Mouse (Mus musculus) forebrain, embryonic 14.5 days (tissue): ENCODE measurements at regions not wholly inside any gene's neighbourhood (a gene's known extent, or its start where the extent isn't known, plus 50 kb on each side); places are given as distances from the start of the nearest gene placed in this dataset.
"Not testable (repeated sequence)": the region's sequence is repeated elsewhere in the genome, so short reads cannot be mapped to it uniquely, and the experiment has no call there.

Source experiments
- ATAC-seq: fragments of 200-750 bp; cut with Nextera tagmentation; 2 replicates; pipeline ENCODE4 v1.8.0; 2017; ENCODE audit warnings: mild to moderate bottlenecking, moderate library complexity
- DNase-seq: peaks from one replicate; pipeline ENCODE4 v3.0.0-alpha.2; 2015; ENCODE audit warnings: low spot score
- H3K27ac ChIP-seq: fragments of 300-500 bp; sonication (generic); 2 replicates; pipeline ENCODE4 v1.5.1; 2014; ENCODE audit warnings: low read depth, mild to moderate bottlenecking, control low read depth, low read length, moderate library complexity
- H3K27me3 ChIP-seq: fragments of 300-500 bp; sonication (generic); replicated peaks from 2 replicates; pipeline ENCODE4 v1.6.1; 2014; ENCODE audit warnings: low read length, control low read depth, mixed read lengths; ENCODE audit not compliant: control insufficient read depth, insufficient read depth
- H3K36me3 ChIP-seq: fragments of 300-500 bp; sonication (generic); 2 replicates; pipeline ENCODE4 v1.6.1; 2014; ENCODE audit warnings: low read length, control low read depth; ENCODE audit not compliant: control insufficient read depth, insufficient read depth
- H3K4me1 ChIP-seq: fragments of 300-500 bp; sonication (generic); 2 replicates; pipeline ENCODE4 v1.6.1; 2014; ENCODE audit warnings: antibody characterized with exemption, low read length, control low read depth; ENCODE audit not compliant: control insufficient read depth, insufficient read depth
- H3K4me2 ChIP-seq: fragments of 300-500 bp; sonication (generic); 2 replicates; pipeline ENCODE4 v1.6.1; 2014; ENCODE audit warnings: mild to moderate bottlenecking, control low read depth, low read length
- H3K4me3 ChIP-seq: fragments of 300-500 bp; sonication (generic); 2 replicates; pipeline ENCODE4 v1.5.1; 2014; ENCODE audit warnings: low read depth, low read length, control low read depth
- H3K9ac ChIP-seq: fragments of 300-500 bp; sonication (generic); 2 replicates; pipeline ENCODE4 v1.6.1; 2014; ENCODE audit warnings: mild to moderate bottlenecking, low read length, control low read depth, moderate library complexity
- H3K9me3 ChIP-seq: fragments of 300-500 bp; sonication (generic); replicated peaks from 2 replicates; pipeline ENCODE4 v1.6.1; 2016; ENCODE audit warnings: low read length, control low read depth, mixed read lengths; ENCODE audit not compliant: control insufficient read depth
- WGBS: fragments of 180-500 bp; shearing (Covaris S2); extraction: QIAGEN DNeasy Blood & Tissue Kit; methylation state at CpG from one replicate; pipeline ENCODE4 v1.1.7; 2014; 5-methylcytosine and 5-hydroxymethylcytosine counted together

- H3K36me3 ChIP-seq = no peaks in the 10 kb centered on the region
- DNase-seq (no peak), ATAC-seq (no peak)
- H3K9me3 ChIP-seq = no peaks in the 10 kb centered on the region
- no peak overlapping the region for H3K27ac ChIP-seq
- no peaks in the 10 kb centered on the region for H3K27me3 ChIP-seq
- H3K9ac ChIP-seq = no peak overlapping the region
- 67% methylated on average over 2 of the region's 2 CpGs for WGBS
- H3K4me2 ChIP-seq = no peak overlapping the region
- no peak overlapping the region for H3K4me3 ChIP-seq
- H3K4me1 ChIP-seq = no peaks in the 10 kb centered on the region
Measured at GRCm38 (mm10) chr5:77916375-77916774, 508.5 kb upstream of the Igfbp7 start.

GRCm38 (mm10) chr5:77909218-77909617 lies 501.4 kb upstream of the Igfbp7 start:
- no peak for ATAC-seq

GRCm38 (mm10) chr5:77892024-77892423 lies 484.2 kb upstream of the Igfbp7 start:
- not testable (repeated sequence) for DNase-seq, H3K4me3 ChIP-seq, H3K9me3 ChIP-seq, H3K36me3 ChIP-seq, H3K27me3 ChIP-seq, H3K27ac ChIP-seq, H3K4me1 ChIP-seq, H3K4me2 ChIP-seq, ATAC-seq, H3K9ac ChIP-seq
- WGBS = 94% methylated on average over 2 of the region's 2 CpGs

More at GRCm38 (mm10) chr5:77909218-77909617, 501.4 kb upstream of the Igfbp7 start:
- no peak overlapping the region for H3K4me2 ChIP-seq
- no peaks in the 10 kb centered on the region for H3K4me1 ChIP-seq
- no peaks in the 10 kb centered on the region for H3K27me3 ChIP-seq
- H3K9me3 ChIP-seq = no peaks in the 10 kb centered on the region
- 57% methylated on average over 6 of the region's 6 CpGs for WGBS
- no peaks in the 10 kb centered on the region for H3K36me3 ChIP-seq
- H3K27ac ChIP-seq = no peak overlapping the region
- DNase-seq = peak; percentile 28
- H3K9ac ChIP-seq = no peak overlapping the region
- H3K4me3 ChIP-seq = no peak overlapping the region

GRCm38 (mm10) chr5:77888534-77888933 lies 480.7 kb upstream of the Igfbp7 start:
- Histone ChIP-seq H3K36me3 (no peaks in the 10 kb centered on the region), H3K4me3 (no peak overlapping the region), H3K9ac (no peak overlapping the region), H3K4me1 (no peaks in the 10 kb centered on the region), H3K27ac (no peak overlapping the region), H3K27me3 (no peaks in the 10 kb centered on the region), H3K9me3 (no peaks in the 10 kb centered on the region), H3K4me2 (no peak overlapping the region)
- DNase-seq (peak; percentile 94), ATAC-seq (peak; percentile 92)
- WGBS = 55% methylated on average over 9 of the region's 9 CpGs

GRCm38 (mm10) chr5:77871403-77871802 lies 463.6 kb upstream of the Igfbp7 start:
- Histone ChIP-seq H3K27me3 (no peaks in the 10 kb centered on the region), H3K9me3 (no peaks in the 10 kb centered on the region), H3K9ac (no peak overlapping the region), H3K4me2 (no peak overlapping the region), H3K4me1 (no peaks in the 10 kb centered on the region), H3K36me3 (no peaks in the 10 kb centered on the region), H3K4me3 (no peak overlapping the region), H3K27ac (no peak overlapping the region)
- DNase-seq (no peak), ATAC-seq (no peak)
- 86% methylated on average over 5 of the region's 5 CpGs for WGBS

- H3K4me2 ChIP-seq = no peak overlapping the region
- ATAC-seq (peak; percentile 26; the same call in 1 of the 2 replicates), DNase-seq (peak; percentile 50)
- H3K4me3 ChIP-seq = no peak overlapping the region
- WGBS = 34% methylated on average over 7 of the region's 7 CpGs
- H3K4me1 ChIP-seq = no peaks in the 10 kb centered on the region
- H3K27me3 ChIP-seq = no peaks in the 10 kb centered on the region
- H3K36me3 ChIP-seq = no peaks in the 10 kb centered on the region
- H3K27ac ChIP-seq = no peak overlapping the region
- H3K9ac ChIP-seq = no peak overlapping the region
- no peaks in the 10 kb centered on the region for H3K9me3 ChIP-seq
Measured at GRCm38 (mm10) chr5:77865342-77865741, 457.5 kb upstream of the Igfbp7 start.

- Histone ChIP-seq H3K9ac (no peak overlapping the region), H3K9me3 (no peaks in the 10 kb centered on the region), H3K27ac (no peak overlapping the region), H3K4me1 (no peaks in the 10 kb centered on the region; the same call in 1 of the 2 replicates), H3K27me3 (no peaks in the 10 kb centered on the region), H3K4me2 (no peak overlapping the region), H3K4me3 (no peak overlapping the region), H3K36me3 (no peaks in the 10 kb centered on the region)
- ATAC-seq (no peak), DNase-seq (peak; percentile 28)
- 64% methylated on average over 6 of the region's 6 CpGs for WGBS
Measured at GRCm38 (mm10) chr5:77855191-77855590, 447.4 kb upstream of the Igfbp7 start.

GRCm38 (mm10) chr5:77853999-77854784 lies 446.4 kb upstream of the Igfbp7 start:
- DNase-seq (peak; percentile 61), ATAC-seq (no peak)
- no peaks in the 10 kb centered on the region for H3K27me3 ChIP-seq
- H3K4me1 ChIP-seq = no peaks in the 10 kb centered on the region; the same call in 1 of the 2 replicates
- no peak overlapping the region for H3K4me2 ChIP-seq
- WGBS = 49% methylated on average over 12 of the region's 12 CpGs
- no peaks in the 10 kb centered on the region for H3K36me3 ChIP-seq
- no peak overlapping the region for H3K4me3 ChIP-seq
- no peak overlapping the region; the same call in 1 of the 2 replicates for H3K27ac ChIP-seq
- H3K9ac ChIP-seq = no peak overlapping the region
- H3K9me3 ChIP-seq = no peaks in the 10 kb centered on the region

- no peak overlapping the region for H3K9ac ChIP-seq
- no peaks in the 10 kb centered on the region; the same call in 1 of the 2 replicates for H3K4me1 ChIP-seq
- no peak overlapping the region for H3K4me3 ChIP-seq
- no peak for DNase-seq
- no peak overlapping the region for H3K27ac ChIP-seq
- H3K9me3 ChIP-seq = no peaks in the 10 kb centered on the region
- ATAC-seq = no peak
- no peaks in the 10 kb centered on the region for H3K36me3 ChIP-seq
- H3K27me3 ChIP-seq = no peaks in the 10 kb centered on the region
- WGBS = 96% methylated on average over 3 of the region's 3 CpGs
- H3K4me2 ChIP-seq = no peak overlapping the region
Measured at GRCm38 (mm10) chr5:77851645-77852044, 443.8 kb upstream of the Igfbp7 start.
